Mouse (Mus musculus) stomach, embryonic 16.5 days (tissue): ENCODE data around the gene Zfp553. TPM values are rescaled to one million over a fixed set of nuclear protein-coding genes. Genes with fewer than 3 reads are reported as not detected.
A peak's percentile ranks its signal among the peaks of the same experiment; 100 is the strongest.
"Not testable (repeated sequence)": the region's sequence is repeated elsewhere in the genome, so short reads cannot be mapped to it uniquely, and the experiment has no call there.

Experiments used
- ATAC-seq: fragments of 200-750 bp; cut with Nextera tagmentation; 2 replicates; pipeline ENCODE4 v1.8.0; 2017; ENCODE audit warnings: moderate number of reproducible peaks, moderate TSS enrichment; ENCODE audit not compliant: insufficient read depth, low FRiP score
- H3K27ac ChIP-seq: fragments of 300-500 bp; sonication (generic); 2 replicates; pipeline ENCODE4 v1.5.1; 2014; ENCODE audit warnings: low read length
- H3K27me3 ChIP-seq: fragments of 300-500 bp; sonication (generic); 2 replicates; pipeline ENCODE4 v1.6.1; 2014; ENCODE audit warnings: low read length, control low read depth, mixed read lengths; ENCODE audit not compliant: control insufficient read depth, insufficient read depth
- H3K36me3 ChIP-seq: fragments of 300-500 bp; sonication (generic); 2 replicates; pipeline ENCODE4 v1.6.1; 2014; ENCODE audit warnings: low read length; ENCODE audit not compliant: control insufficient read depth, insufficient read depth
- H3K4me1 ChIP-seq: fragments of 300-500 bp; sonication (generic); 2 replicates; pipeline ENCODE4 v1.6.1; 2014; ENCODE audit warnings: low read length, control low read depth, mixed read lengths; ENCODE audit not compliant: control insufficient read depth, insufficient read depth
- H3K4me2 ChIP-seq: fragments of 300-500 bp; sonication (generic); 2 replicates; pipeline ENCODE4 v1.6.1; 2014; ENCODE audit warnings: low read depth, low read length, mixed read lengths
- H3K4me3 ChIP-seq: fragments of 300-500 bp; sonication (generic); replicated peaks from 2 replicates; pipeline ENCODE4 v1.5.1; 2014; ENCODE audit warnings: mild to moderate bottlenecking, low read length
- H3K9ac ChIP-seq: fragments of 300-500 bp; sonication (generic); 2 replicates; pipeline ENCODE4 v1.6.1; 2014; ENCODE audit warnings: low read length
- H3K9me3 ChIP-seq: fragments of 300-500 bp; sonication (generic); replicated peaks from 2 replicates; pipeline ENCODE4 v1.6.1; 2016; ENCODE audit warnings: low read length, control low read depth; ENCODE audit not compliant: control insufficient read depth
- WGBS: fragments of 180-500 bp; shearing (Covaris S2); extraction: QIAGEN DNeasy Blood & Tissue Kit; methylation state at CpG from one replicate; pipeline ENCODE4 v1.1.7; 2014; 5-methylcytosine and 5-hydroxymethylcytosine counted together
- polyA plus RNA-seq: library from polyadenylated mRNA; unstranded; fragments of >200 nt; fragmentation: Nextera tagmentation; extraction: Ambion mirVana; gene quantifications from 2 replicates; pipeline ENCODE4 v1.2.1, GENCODE M21; 2015

The Zfp553 gene
- polyA plus RNA-seq, 1 experiment from 2014 or later: 27.1 TPM

DNA sequence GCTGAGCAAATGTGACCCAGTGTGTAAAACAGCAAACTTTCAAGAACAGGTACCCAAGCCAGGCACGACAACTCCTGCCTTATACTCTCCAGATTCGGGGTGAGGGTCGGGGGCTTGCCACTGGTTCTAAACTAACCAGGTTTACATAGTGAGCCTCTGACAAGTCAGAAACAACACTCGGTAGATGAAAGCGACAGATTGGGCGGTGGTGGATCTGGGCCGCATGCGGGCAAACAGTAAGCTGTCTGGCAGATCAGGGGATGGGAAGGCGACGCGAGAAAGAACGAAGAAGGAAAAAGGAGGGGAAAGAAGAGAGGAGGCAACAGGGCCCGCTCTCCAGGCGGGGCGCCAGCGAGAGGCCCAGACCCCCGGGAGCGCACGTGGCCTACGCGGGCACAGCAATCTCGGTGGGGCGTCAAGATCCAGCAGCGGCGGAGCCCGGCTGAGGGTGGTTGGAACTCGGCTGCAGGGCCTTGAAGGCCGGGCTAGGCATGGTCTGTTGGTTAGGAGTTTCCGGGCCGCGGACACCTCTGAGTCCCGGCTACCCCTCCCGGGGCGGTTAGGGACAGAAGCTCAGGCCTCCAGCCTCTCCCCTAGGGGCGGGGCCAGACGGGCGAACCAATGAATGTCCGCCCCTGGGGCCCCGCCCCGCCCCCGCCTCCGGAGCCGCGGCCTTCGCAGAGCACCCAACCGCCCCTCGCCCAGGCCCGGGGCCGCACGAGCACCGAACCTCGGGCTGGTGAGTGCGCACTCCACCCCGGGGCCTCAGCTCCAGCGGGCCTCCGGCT is 11.2 kb downstream of the Zfp553 start, which contains the start of gene Zfp771:
Gene Zfp771, plus strand, starts transcription at position 405 of the 788 bp plus-strand sequence.
- H3K27ac ChIP-seq: peak within 1 kb of the TSS; percentile 96
- peak within 1 kb of the TSS; percentile 82 for H3K4me2 ChIP-seq
- no peaks in the 10 kb centered on the region for H3K9me3 ChIP-seq
- H3K9ac ChIP-seq: peak within 1 kb of the TSS; percentile 94
- peaks cover 17% of the 10 kb centered on the region for H3K4me1 ChIP-seq
- peak; percentile 97 for ATAC-seq
- under 1% methylated on average over 56 of the region's 56 CpGs for WGBS
- H3K36me3 ChIP-seq: no peaks in the 10 kb centered on the region
- peak within 1 kb of the TSS; percentile 77 for H3K4me3 ChIP-seq
- no peaks in the 10 kb centered on the region for H3K27me3 ChIP-seq

GRCm38 (mm10) chr7:127244658-127245510 is 12.0 kb downstream of the Zfp553 start:
- H3K27me3 ChIP-seq: no peaks in the 10 kb centered on the region
- peaks cover 17% of the 10 kb centered on the region for H3K4me1 ChIP-seq
- H3K36me3 ChIP-seq: no peaks in the 10 kb centered on the region
- ATAC-seq: peak; percentile 86
- peak overlapping the region; percentile 96 for H3K27ac ChIP-seq
- WGBS: 10% methylated on average over 30 of the region's 33 CpGs
- H3K4me3 ChIP-seq: peak overlapping the region; percentile 77
- peak overlapping the region; percentile 94 for H3K9ac ChIP-seq
- H3K9me3 ChIP-seq: no peaks in the 10 kb centered on the region
- H3K4me2 ChIP-seq: peak overlapping the region; percentile 82

GRCm38 (mm10) chr7:127250511-127250910 is 17.6 kb downstream of the Zfp553 start:
- H3K27me3 ChIP-seq, H3K9ac ChIP-seq, H3K4me3 ChIP-seq, ATAC-seq, H3K27ac ChIP-seq, H3K9me3 ChIP-seq, H3K36me3 ChIP-seq, H3K4me2 ChIP-seq: not testable (repeated sequence)
- 90% methylated on average over 8 of the region's 8 CpGs for WGBS
- H3K4me1 ChIP-seq: peaks cover 17% of the 10 kb centered on the region

- no peaks in the 10 kb centered on the region for H3K9me3 ChIP-seq
- no peak overlapping the region for H3K9ac ChIP-seq
- WGBS: 77% methylated on average over 2 of the region's 2 CpGs
- H3K27ac ChIP-seq: no peak overlapping the region
- H3K36me3 ChIP-seq: no peaks in the 10 kb centered on the region
- H3K27me3 ChIP-seq: no peaks in the 10 kb centered on the region
- no peak overlapping the region for H3K4me2 ChIP-seq
- no peak for ATAC-seq
- H3K4me3 ChIP-seq: no peak overlapping the region
- H3K4me1 ChIP-seq: peaks cover 9% of the 10 kb centered on the region
Observed at GRCm38 (mm10) chr7:127252414-127252813, 19.6 kb downstream of the Zfp553 start.

- Histone ChIP-seq H3K9ac (peak overlapping the region; percentile 86), H3K4me2 (peak overlapping the region; percentile 97), H3K27ac (peak overlapping the region; percentile 86), H3K36me3 (no peaks in the 10 kb centered on the region), H3K9me3 (no peaks in the 10 kb centered on the region), H3K27me3 (no peaks in the 10 kb centered on the region), H3K4me1 (peaks cover 9% of the 10 kb centered on the region), H3K4me3 (peak overlapping the region; percentile 69)
- no peak for ATAC-seq
- 74% methylated on average over 6 of the region's 6 CpGs for WGBS
Observed at GRCm38 (mm10) chr7:127253341-127253740, 20.5 kb downstream of the Zfp553 start.

GRCm38 (mm10) chr7:127253821-127254769 is 21.2 kb downstream of the Zfp553 start:
- H3K4me1 ChIP-seq: peaks cover 9% of the 10 kb centered on the region
- H3K4me3 ChIP-seq: peak overlapping the region; percentile 69
- H3K9me3 ChIP-seq: no peaks in the 10 kb centered on the region
- peak overlapping the region; percentile 90 for H3K27ac ChIP-seq
- ATAC-seq: peak; percentile 94
- H3K9ac ChIP-seq: peak overlapping the region; percentile 87
- WGBS: under 1% methylated on average over 136 of the region's 136 CpGs
- peak overlapping the region; percentile 97 for H3K4me2 ChIP-seq
- H3K36me3 ChIP-seq: no peaks in the 10 kb centered on the region
- no peaks in the 10 kb centered on the region for H3K27me3 ChIP-seq

DNA sequence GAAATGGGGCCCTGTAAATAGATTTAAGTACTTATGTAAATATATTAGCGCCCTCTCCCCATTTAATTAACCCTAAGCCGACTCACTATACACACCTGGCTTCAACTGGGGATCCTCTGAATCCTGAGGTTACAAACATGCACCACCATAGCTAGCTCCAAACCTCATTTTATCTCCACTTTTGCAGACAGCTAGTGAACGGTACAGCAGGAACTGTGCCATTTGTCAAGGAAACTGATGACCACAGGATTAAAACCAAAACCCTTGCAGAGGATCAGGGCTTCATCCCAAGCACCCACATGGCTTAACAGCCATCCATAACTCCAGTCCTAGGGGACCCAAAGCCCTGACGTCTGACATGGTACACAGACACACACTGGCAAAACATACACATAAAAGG is 22.1 kb downstream of the Zfp553 start:
- peaks cover 9% of the 10 kb centered on the region for H3K4me1 ChIP-seq
- no peaks in the 10 kb centered on the region for H3K27me3 ChIP-seq
- H3K9me3 ChIP-seq: no peaks in the 10 kb centered on the region
- H3K27ac ChIP-seq: peak overlapping the region; percentile 90; the same call in 1 of the 2 replicates
- WGBS: 12% methylated on average over 4 of the region's 4 CpGs
- H3K9ac ChIP-seq: peak overlapping the region; percentile 87
- peak overlapping the region; percentile 69 for H3K4me3 ChIP-seq
- no peaks in the 10 kb centered on the region for H3K36me3 ChIP-seq
- peak overlapping the region; percentile 97 for H3K4me2 ChIP-seq
- no peak for ATAC-seq

DNA sequence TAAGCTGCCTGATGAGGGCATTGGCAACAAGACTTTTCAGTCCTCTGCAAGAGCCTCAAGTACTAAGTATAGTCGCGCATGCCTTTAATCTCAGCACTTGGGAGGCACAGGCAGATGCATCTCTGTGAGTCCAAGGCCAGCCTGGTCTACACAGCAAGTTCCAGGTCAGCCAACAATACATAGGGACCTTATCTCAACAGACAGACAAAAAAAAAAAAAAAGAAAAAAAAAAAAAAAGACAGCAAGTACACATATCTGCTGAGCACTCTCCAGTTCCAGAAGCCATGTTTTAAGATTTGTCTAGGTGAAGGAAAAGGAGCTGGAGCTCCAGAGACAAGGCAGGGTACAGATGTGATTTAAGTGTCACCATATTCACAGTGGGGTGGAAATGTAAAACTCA is 23.1 kb downstream of the Zfp553 start:
- no peak overlapping the region for H3K27ac ChIP-seq
- H3K4me3 ChIP-seq: no peak overlapping the region
- no peaks in the 10 kb centered on the region for H3K36me3 ChIP-seq
- H3K4me2 ChIP-seq: no peak overlapping the region
- WGBS: 82% methylated on average over 2 of the region's 2 CpGs
- no peak for ATAC-seq
- H3K9me3 ChIP-seq: no peaks in the 10 kb centered on the region
- H3K9ac ChIP-seq: no peak overlapping the region
- H3K4me1 ChIP-seq: peaks cover 11% of the 10 kb centered on the region
- no peaks in the 10 kb centered on the region for H3K27me3 ChIP-seq
